Mouse (Mus musculus): ENCODE measurements at regions not wholly inside any gene's neighbourhood (a gene's known extent, or its start where the extent isn't known, plus 50 kb on each side); places are given as distances from the start of the nearest gene placed in this dataset.

DNA sequence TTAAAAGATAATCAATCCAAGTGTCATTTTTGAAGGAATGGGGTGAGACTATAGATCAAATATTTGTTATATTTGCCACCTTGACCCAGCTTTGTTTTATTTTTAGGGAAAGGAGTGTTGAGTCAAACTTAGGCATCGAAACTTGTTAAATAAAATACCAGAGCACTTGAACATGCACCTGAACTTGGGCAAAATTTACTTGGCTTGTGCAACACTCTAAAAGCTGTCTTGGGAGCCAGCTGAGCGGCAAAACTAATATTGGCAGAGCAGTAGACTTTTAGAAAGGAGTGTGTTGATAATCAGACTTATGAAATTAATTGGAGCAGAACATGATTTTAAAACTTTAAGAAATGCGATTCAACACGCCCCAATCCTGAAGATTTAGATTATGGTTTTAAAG, 346.7 kb downstream of the Samd5 start:
- no peak for TF ChIP-seq CTCF (IDR thresholded peaks at IDR 0.05; ENCODE audit: control insufficient read depth, insufficient read depth, low read length)
- no peak for TF ChIP-seq POLR2A (IDR thresholded peaks at IDR 0.05; ENCODE audit: borderline replicate concordance, control insufficient read depth, low read depth, low read length)

Measured in bone marrow, adult 2 months (tissue).